Mouse (Mus musculus): ENCODE results near the gene Dnttip1. TPM values are rescaled to one million over a fixed set of nuclear protein-coding genes. Genes with fewer than 3 reads are reported as not detected.

Gene Dnttip1
- polyA plus RNA-seq, 1 experiment from 2014 or later = 54.6 TPM

Other genes starting within 250 kb of the Dnttip1 start
- 93.4 and 103 TPM in 2 replicates for gene Pigt, start 248.5 kb upstream of the Dnttip1 start, polyA plus RNA-seq (2015; fragmentation: Nextera tagmentation; extraction: Ambion mirVana)
- gene Wfdc2, start 183.6 kb upstream of the Dnttip1 start, polyA plus RNA-seq (2015; fragmentation: Nextera tagmentation; extraction: Ambion mirVana) = 1.1 and 4.4 TPM in 2 replicates
- not detected in 2 replicates for gene Spint3, start 172.5 kb upstream of the Dnttip1 start, polyA plus RNA-seq (2015; fragmentation: Nextera tagmentation; extraction: Ambion mirVana)
- gene Wfdc6a, start 160.5 kb upstream of the Dnttip1 start, polyA plus RNA-seq (2015; fragmentation: Nextera tagmentation; extraction: Ambion mirVana) = not detected in 2 replicates
- 0.21 TPM in 1 of 2 replicates, not detected in the other for gene Eppin, start 152.4 kb upstream of the Dnttip1 start, polyA plus RNA-seq (2015; fragmentation: Nextera tagmentation; extraction: Ambion mirVana)
- not detected in 2 replicates for gene Wfdc6b, start 132.5 kb upstream of the Dnttip1 start, polyA plus RNA-seq (2015; fragmentation: Nextera tagmentation; extraction: Ambion mirVana)
- not detected in 2 replicates for gene Wfdc8, start 132.4 kb upstream of the Dnttip1 start, polyA plus RNA-seq (2015; fragmentation: Nextera tagmentation; extraction: Ambion mirVana)
- gene Wfdc16, start 107.2 kb upstream of the Dnttip1 start, polyA plus RNA-seq (2015; fragmentation: Nextera tagmentation; extraction: Ambion mirVana) = not detected in 2 replicates
- not detected in 2 replicates for gene Wfdc10, start 89.9 kb upstream of the Dnttip1 start, polyA plus RNA-seq (2015; fragmentation: Nextera tagmentation; extraction: Ambion mirVana)
- gene Wfdc9, start 89.4 kb upstream of the Dnttip1 start, polyA plus RNA-seq (2015; fragmentation: Nextera tagmentation; extraction: Ambion mirVana) = not detected in 2 replicates
- gene Wfdc11, start 71.9 kb upstream of the Dnttip1 start, polyA plus RNA-seq (2015; fragmentation: Nextera tagmentation; extraction: Ambion mirVana) = not detected in 2 replicates
- not detected in 2 replicates for gene Wfdc13, start 60.9 kb upstream of the Dnttip1 start, polyA plus RNA-seq (2015; fragmentation: Nextera tagmentation; extraction: Ambion mirVana)
- not detected in 2 replicates for gene Spint4, start 47.5 kb upstream of the Dnttip1 start, polyA plus RNA-seq (2015; fragmentation: Nextera tagmentation; extraction: Ambion mirVana)
- not detected in 2 replicates for gene Spint5, start 30.7 kb upstream of the Dnttip1 start, polyA plus RNA-seq (2015; fragmentation: Nextera tagmentation; extraction: Ambion mirVana)
- gene Wfdc3, start 52 bp upstream of the Dnttip1 start, polyA plus RNA-seq (2015; fragmentation: Nextera tagmentation; extraction: Ambion mirVana) = 1.6 and 1.7 TPM in 2 replicates
- gene Ube2c, start 23.9 kb downstream of the Dnttip1 start, polyA plus RNA-seq (2015; fragmentation: Nextera tagmentation; extraction: Ambion mirVana) = 78.0 and 107 TPM in 2 replicates
- 0.97 and 2.4 TPM in 2 replicates for gene Tnnc2, start 34.0 kb downstream of the Dnttip1 start, polyA plus RNA-seq (2015; fragmentation: Nextera tagmentation; extraction: Ambion mirVana)
- gene Snx21, start 39.8 kb downstream of the Dnttip1 start, polyA plus RNA-seq (2015; fragmentation: Nextera tagmentation; extraction: Ambion mirVana) = 39.6 and 44.8 TPM in 2 replicates
- 21.4 and 21.5 TPM in 2 replicates for gene Acot8, start 58.9 kb downstream of the Dnttip1 start, polyA plus RNA-seq (2015; fragmentation: Nextera tagmentation; extraction: Ambion mirVana)
- 16.8 TPM in 2 replicates for gene Zswim3, start 59.1 kb downstream of the Dnttip1 start, polyA plus RNA-seq (2015; fragmentation: Nextera tagmentation; extraction: Ambion mirVana)
- 24.9 and 29.2 TPM in 2 replicates for gene Zswim1, start 76.7 kb downstream of the Dnttip1 start, polyA plus RNA-seq (2015; fragmentation: Nextera tagmentation; extraction: Ambion mirVana)
- 0.34 TPM in 1 of 2 replicates, not detected in the other for gene Spata25, start 82.6 kb downstream of the Dnttip1 start, polyA plus RNA-seq (2015; fragmentation: Nextera tagmentation; extraction: Ambion mirVana)
- gene Ctsa, start 86.9 kb downstream of the Dnttip1 start, polyA plus RNA-seq (2015; fragmentation: Nextera tagmentation; extraction: Ambion mirVana) = 97.0 and 105 TPM in 2 replicates
- 6.3 and 7.9 TPM in 2 replicates for gene Neurl2, start 87.5 kb downstream of the Dnttip1 start, polyA plus RNA-seq (2015; fragmentation: Nextera tagmentation; extraction: Ambion mirVana)
- gene Pltp, start 111.7 kb downstream of the Dnttip1 start, polyA plus RNA-seq (2015; fragmentation: Nextera tagmentation; extraction: Ambion mirVana) = 123 and 129 TPM in 2 replicates
- gene Pcif1, start 133.3 kb downstream of the Dnttip1 start, polyA plus RNA-seq (2015; fragmentation: Nextera tagmentation; extraction: Ambion mirVana) = 78.5 and 81.7 TPM in 2 replicates
- gene Zfp335, start 165.8 kb downstream of the Dnttip1 start, polyA plus RNA-seq (2015; fragmentation: Nextera tagmentation; extraction: Ambion mirVana) = 13.7 and 18.3 TPM in 2 replicates
- 27.0 and 37.2 TPM in 2 replicates for gene Mmp9, start 194.8 kb downstream of the Dnttip1 start, polyA plus RNA-seq (2015; fragmentation: Nextera tagmentation; extraction: Ambion mirVana)
- 55.2 and 60.5 TPM in 2 replicates for gene Slc12a5, start 214.8 kb downstream of the Dnttip1 start, polyA plus RNA-seq (2015; fragmentation: Nextera tagmentation; extraction: Ambion mirVana)